Mouse (Mus musculus): ENCODE measurements around the gene Ankrd61. TPM values are rescaled to one million over a fixed set of nuclear protein-coding genes. Genes with fewer than 3 reads are reported as not detected.

Gene Ankrd61
- polyA plus RNA-seq, 1 experiment from 2014 or later, result 0.51 TPM

GRCm38 (mm10) chr5:143890741-143891140, 6.7 kb downstream of the Ankrd61 start:
- Histone ChIP-seq H3K4me2 (no peak overlapping the region), H3K4me3 (no peak overlapping the region), H3K4me1 (no peaks in the 10 kb centered on the region), H3K36me3 (peaks cover 59% of the 10 kb centered on the region), H3K27me3 (no peaks in the 10 kb centered on the region), H3K9me3 (0 out of 2 replicates have a peak, but pooled peaks cover 5% of the 10 kb centered on the region), H3K9ac (no peak overlapping the region), H3K27ac (no peak overlapping the region)
- ATAC-seq (ENCODE audit: insufficient number of reproducible peaks, low FRiP score, low TSS enrichment, low read depth), result no peak
- 47% methylated on average over 6 of the region's 6 CpGs for WGBS

- Histone ChIP-seq H3K27ac (peak overlapping the region; percentile 13; the same call in 1 of the 2 replicates), H3K27me3 (no peaks in the 10 kb centered on the region), H3K4me1 (no peaks in the 10 kb centered on the region), H3K9me3 (0 out of 2 replicates have a peak, but pooled peaks cover 6% of the 10 kb centered on the region), H3K4me2 (no peak overlapping the region), H3K4me3 (no peak overlapping the region), H3K9ac (no peak overlapping the region), H3K36me3 (peaks cover 89% of the 10 kb centered on the region)
- no peak for ATAC-seq (ENCODE audit: insufficient number of reproducible peaks, low FRiP score, low TSS enrichment, low read depth)
- 89% methylated on average over 3 of the region's 3 CpGs for WGBS
Measured at GRCm38 (mm10) chr5:143885274-143885673, 12.2 kb downstream of the Ankrd61 start.

- WGBS, result 60% methylated on average over 4 of the region's 4 CpGs
- Histone ChIP-seq H3K36me3 (peaks cover 60% of the 10 kb centered on the region), H3K9ac (no peak overlapping the region), H3K4me1 (no peaks in the 10 kb centered on the region), H3K9me3 (no peaks in the 10 kb centered on the region), H3K4me3 (no peak overlapping the region), H3K27ac (no peak overlapping the region), H3K27me3 (no peaks in the 10 kb centered on the region), H3K4me2 (no peak overlapping the region)
- ATAC-seq (ENCODE audit: insufficient number of reproducible peaks, low FRiP score, low TSS enrichment, low read depth), result no peak
Measured at GRCm38 (mm10) chr5:143874571-143874970, 22.9 kb downstream of the Ankrd61 start.

GRCm38 (mm10) chr5:143871547-143872169, 25.8 kb downstream of the Ankrd61 start:
- H3K4me2 ChIP-seq, result no peak overlapping the region
- H3K4me3 ChIP-seq, result no peak overlapping the region
- no peaks in the 10 kb centered on the region for H3K27me3 ChIP-seq
- H3K9me3 ChIP-seq, result no peaks in the 10 kb centered on the region
- H3K36me3 ChIP-seq, result peaks cover 36% of the 10 kb centered on the region
- no peaks in the 10 kb centered on the region for H3K4me1 ChIP-seq
- WGBS, result 65% methylated on average over 11 of the region's 11 CpGs
- no peak overlapping the region for H3K9ac ChIP-seq
- peak overlapping the region; percentile 63 for H3K27ac ChIP-seq
- no peak for ATAC-seq (ENCODE audit: insufficient number of reproducible peaks, low FRiP score, low TSS enrichment, low read depth)

Other genes with a start within 250 kb of the Ankrd61 start
- gene Usp42, start 165.4 kb downstream of the Ankrd61 start, polyA plus RNA-seq (2015; fragmentation: Nextera tagmentation; extraction: Ambion mirVana), result 17.4 and 18.1 TPM in 2 replicates
- 36.5 and 38.5 TPM in 2 replicates for gene Eif2ak1, start 79.9 kb downstream of the Ankrd61 start, polyA plus RNA-seq (2015; fragmentation: Nextera tagmentation; extraction: Ambion mirVana)
- 99.5 and 111 TPM in 2 replicates for gene Aimp2, start 12.2 kb upstream of the Ankrd61 start, polyA plus RNA-seq (2015; fragmentation: Nextera tagmentation; extraction: Ambion mirVana)
- gene Pms2, start 12.3 kb upstream of the Ankrd61 start, polyA plus RNA-seq (2015; fragmentation: Nextera tagmentation; extraction: Ambion mirVana), result 23.6 and 26.5 TPM in 2 replicates
- 0.70 and 0.72 TPM in 2 replicates for gene Gm42421, start 30.5 kb upstream of the Ankrd61 start, polyA plus RNA-seq (2015; fragmentation: Nextera tagmentation; extraction: Ambion mirVana)
- gene Rsph10b, start 35.4 kb upstream of the Ankrd61 start, polyA plus RNA-seq (2015; fragmentation: Nextera tagmentation; extraction: Ambion mirVana), result 1.4 and 3.4 TPM in 2 replicates
- gene Ccz1, start 117.2 kb upstream of the Ankrd61 start, polyA plus RNA-seq (2015; fragmentation: Nextera tagmentation; extraction: Ambion mirVana), result 63.2 and 66.8 TPM in 2 replicates
- gene Ocm, start 129.0 kb upstream of the Ankrd61 start, polyA plus RNA-seq (2015; fragmentation: Nextera tagmentation; extraction: Ambion mirVana), result 0.40 and 0.68 TPM in 2 replicates
- gene Lmtk2, start 202.8 kb upstream of the Ankrd61 start, polyA plus RNA-seq (2015; fragmentation: Nextera tagmentation; extraction: Ambion mirVana), result 3.2 and 3.5 TPM in 2 replicates